Mouse (Mus musculus) layer of hippocampus, adult 8-10 months (tissue): ENCODE data around the gene Jhy. TPM values are rescaled to one million over a fixed set of nuclear protein-coding genes. Genes with fewer than 3 reads are reported as not detected.

Source experiments
- DNase-seq, 2 experiments: peaks; one replicate each; pipeline ENCODE4 v3.0.0; 2022; ENCODE audit warnings: low spot score in 2 of 2
- total RNA-seq, 4 experiments: library from RNA; stranded (reverse); gene quantifications; 2 replicates each; pipeline ENCODE4 v1.2.4; 2022

Gene Jhy
- total RNA-seq, 4 experiments from 2014 or later: 0.27 to 0.60 (median 0.41) TPM

DNA sequence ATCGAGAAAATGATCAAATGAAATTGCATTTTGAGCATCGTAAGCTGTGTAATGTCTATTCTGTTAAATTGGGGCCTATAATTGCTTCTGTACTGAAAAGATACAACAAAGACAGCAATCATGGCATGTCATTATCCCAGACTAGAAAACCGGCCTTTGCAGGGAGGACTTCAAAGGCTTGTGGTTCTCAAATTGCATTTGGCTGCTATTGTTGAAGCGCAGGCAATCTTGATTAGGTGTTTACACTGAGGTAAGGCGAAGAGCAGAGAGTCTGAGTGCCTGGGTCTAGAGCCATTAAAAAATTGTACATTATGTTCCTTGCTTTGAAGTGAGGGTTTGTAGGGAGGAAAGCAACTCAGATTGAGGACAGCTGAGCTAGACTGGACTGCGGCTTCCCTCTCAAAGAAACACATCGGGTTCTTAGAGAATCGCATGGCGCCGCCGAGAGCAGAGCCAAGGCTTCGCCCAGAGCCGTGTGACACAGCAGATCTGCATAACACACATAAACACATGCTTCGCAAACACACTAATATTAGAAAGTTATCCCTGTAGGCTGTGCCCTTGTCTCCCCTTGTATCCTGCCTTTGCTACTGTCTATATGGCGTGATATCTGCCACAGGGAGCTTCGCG, 36.5 kb downstream of the Jhy start:
- DNase-seq: no peak

DNA sequence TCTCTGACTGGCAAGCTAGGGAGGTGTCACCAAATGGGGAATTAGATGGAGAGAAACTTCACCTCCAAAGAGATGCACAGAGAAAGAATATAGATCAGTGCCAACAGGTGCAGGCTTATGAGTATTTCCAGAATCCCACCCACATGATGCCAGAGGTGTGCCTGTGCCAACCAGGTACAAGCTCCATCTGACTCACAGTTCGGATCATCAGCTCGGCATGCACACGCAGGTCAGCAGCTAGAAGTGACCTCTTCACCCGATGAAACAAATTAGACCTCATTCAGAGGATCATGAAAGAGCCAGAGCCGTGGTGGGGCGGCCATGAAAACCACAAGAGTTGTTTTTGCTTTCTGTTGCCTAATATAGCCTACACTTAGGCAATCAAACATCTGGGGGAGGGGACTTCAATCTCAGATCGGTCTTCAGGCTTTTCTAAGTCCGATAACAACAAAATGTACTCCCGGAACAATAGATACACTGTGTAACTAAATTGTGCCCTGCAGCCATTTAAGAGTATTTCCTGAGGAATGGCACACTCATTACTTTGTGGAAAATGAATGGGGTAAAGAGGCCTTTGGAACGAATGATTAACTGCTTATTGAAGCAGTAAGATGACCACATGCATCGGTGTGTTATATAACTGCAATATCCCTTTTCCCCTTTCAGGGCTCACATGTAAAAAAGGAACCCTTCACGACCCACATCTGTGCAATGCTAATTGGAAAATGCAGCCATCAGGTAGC, 45.9 kb downstream of the Jhy start:
- no peak for DNase-seq

DNA sequence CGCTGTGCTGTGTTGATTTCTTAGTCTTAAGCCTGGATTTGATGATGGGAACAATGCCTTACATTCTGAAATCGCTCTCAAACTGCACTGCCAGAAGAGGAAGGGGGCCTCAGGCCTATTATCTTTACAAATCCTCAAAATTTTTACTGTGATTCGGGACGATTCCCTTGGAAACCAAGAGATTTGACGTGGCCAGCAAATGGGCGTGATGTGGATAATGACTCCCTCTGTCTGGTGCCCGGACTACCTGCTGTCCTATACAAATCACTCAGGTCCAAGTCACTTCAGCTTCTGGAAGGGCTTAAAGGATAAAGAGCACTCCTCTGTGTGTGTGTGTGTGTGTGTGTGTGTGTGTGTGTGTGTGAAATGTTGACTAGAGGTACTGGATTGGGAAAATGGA, 55.0 kb downstream of the Jhy start:
- no peak for DNase-seq

DNA sequence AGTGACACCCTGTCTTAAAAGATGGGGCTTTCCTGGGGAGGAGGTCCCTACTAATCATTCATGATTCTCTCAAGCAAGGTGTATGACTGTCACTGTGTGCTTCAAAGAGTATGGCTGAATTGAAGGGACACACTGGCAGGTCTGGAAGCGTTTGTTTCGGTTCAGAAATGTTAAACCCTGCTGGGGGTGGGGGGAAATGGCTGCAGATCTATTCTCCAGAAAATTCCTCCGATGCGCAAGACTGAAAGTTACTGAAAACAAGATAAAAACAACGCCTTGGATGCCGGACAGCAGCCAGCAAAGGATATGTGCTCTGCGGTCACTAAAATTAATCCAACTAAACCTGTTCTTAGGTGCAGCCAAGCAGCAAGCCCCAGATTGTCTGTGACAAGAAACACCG, 55.5 kb downstream of the Jhy start:
- DNase-seq: no peak

DNA sequence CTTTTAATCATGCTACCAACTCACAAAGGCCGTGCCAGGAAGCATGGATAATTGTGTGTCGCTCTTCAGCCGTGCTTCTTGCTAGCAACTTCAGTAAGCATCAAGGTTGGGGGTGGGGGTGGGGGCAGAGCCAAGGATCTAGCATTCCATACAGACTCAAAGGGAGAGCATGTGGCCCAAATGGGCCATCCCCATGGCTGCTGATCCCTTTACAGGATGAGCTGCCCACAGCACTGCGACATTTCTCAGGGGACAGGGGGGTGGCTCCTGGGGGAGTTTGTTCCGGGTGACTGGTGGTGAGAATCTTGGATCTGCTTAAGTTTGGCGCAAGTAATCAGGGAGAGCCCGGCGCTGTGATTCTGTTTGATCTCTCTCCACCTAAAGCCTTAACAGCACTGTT, 56.5 kb downstream of the Jhy start:
- no peak for DNase-seq

DNA sequence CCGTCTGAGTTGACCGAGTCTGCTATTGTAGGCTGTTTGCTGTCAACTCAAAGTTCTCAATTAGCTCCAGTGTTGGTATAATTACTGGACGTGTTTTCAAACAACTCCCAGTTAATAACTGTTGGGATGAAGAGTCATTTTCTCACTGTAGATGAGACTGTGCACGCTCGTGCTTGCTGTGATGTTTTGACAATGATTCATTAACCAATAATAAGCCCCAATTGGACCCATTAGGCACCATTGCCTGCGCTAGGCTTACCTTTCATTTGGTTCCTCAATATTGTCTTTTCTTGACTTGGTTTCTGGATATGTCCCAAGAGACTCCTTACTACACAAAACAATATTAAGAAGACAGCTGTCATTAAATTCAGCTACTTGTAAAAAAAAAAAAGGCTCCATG, 71.5 kb downstream of the Jhy start:
- no peak for DNase-seq

DNA sequence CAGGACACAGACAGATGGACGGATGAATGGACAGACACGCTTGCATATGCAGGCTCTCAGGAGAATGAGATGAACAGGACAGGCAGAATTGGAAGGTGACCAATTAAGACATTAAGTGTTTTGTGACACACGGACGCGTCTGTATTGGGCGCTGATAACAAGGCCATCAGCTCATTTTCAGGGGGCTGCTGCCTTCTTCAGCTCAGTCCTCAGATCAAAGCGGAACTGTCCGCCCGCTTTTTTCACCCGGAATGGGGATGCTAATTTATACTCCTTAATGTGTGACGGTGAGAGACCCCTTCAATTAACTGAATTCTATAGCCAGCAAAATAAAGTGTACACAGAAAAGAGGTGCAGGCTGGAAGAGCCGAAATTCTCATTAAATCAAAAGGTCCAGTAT, 74.5 kb downstream of the Jhy start:
- no peak for DNase-seq

DNA sequence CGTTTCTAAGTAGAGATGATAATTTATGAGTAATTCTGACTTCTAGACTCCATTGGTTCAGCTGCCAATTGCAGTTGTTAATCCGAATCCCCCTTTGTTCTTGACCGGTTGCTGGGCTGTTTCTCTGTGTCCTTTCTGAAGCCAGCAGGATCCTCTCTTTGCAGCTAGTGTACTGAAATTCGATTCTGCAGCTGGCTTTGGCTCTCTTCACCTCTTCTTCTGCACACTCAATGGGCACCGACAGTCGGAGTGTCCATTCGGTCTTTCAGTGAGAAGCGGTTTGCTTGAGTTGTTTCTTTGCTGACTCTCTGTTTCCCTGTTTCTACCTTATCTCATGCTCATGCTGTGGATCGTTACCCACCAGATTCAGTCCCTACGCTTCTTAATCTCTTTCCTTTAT, 78.2 kb downstream of the Jhy start:
- no peak for DNase-seq

DNA sequence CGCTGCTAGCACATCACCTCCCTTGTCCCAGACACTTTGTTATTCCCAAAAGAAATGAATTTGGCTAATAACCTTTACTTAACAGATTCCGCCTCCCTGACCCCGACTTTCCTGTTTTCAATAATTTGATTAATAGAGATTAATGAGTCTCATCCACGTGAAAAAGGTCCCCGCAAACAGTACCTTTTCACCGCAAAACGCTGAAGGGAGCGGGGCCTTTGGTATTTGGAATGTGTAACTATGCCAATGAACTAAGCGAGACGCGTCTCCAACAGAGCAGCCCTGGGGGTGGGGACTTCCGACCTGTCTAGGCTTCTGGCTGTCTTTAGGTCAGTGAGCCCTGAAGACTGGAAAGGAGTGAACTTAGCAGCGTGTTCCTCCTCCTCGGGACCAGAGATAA, 84.9 kb downstream of the Jhy start:
- DNase-seq: no peak

DNA sequence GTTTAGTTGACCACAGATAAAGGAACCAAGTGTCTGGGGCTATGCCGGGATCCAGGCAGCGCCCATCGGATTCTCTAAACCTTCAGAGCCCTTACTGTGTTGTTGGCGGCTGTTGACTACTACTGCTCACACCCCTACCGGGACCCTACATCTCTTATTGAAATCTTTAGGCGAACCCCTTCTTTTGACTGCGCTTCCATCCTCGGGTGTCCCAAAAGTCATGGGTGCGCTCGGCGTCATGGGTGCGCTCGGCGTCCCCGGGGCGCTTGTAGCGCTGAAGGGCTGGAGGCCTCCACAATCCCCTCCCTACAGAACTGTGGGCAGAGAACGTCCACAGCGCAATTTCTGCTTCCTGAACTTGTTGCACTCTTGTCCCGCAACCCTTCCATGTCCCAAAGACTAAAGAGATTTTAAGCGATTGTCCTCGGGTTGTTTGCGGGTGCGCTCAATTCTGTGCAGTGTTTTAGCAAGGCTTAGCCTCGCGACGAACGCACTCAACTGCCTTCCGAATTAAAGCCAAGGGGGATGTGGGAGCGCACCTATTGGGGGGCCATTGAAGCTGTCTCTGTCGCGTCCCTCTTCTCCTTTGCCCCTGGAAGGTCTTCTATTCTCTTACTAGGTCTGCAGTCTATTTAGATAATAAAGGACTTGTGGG, 85.5 kb downstream of the Jhy start:
- no peak for DNase-seq

DNA sequence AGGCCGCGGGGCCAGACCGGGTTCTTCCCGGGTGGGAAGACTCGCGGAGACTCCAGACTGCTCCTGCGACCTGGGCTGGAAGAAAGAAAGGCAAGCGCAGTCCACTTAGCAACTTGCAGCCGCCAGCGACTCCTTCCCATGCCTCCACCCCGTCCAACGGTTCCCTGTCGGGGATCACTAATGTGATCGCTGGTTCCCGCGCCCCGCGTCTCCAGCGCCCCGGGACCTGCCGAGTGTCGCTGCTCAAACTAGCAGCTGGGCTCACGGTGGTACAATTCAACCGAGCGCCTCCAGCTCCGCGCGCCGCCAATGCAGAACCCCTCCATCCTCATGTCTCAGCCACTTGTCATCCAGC, 86.1 kb downstream of the Jhy start:
- no peak for DNase-seq

DNA sequence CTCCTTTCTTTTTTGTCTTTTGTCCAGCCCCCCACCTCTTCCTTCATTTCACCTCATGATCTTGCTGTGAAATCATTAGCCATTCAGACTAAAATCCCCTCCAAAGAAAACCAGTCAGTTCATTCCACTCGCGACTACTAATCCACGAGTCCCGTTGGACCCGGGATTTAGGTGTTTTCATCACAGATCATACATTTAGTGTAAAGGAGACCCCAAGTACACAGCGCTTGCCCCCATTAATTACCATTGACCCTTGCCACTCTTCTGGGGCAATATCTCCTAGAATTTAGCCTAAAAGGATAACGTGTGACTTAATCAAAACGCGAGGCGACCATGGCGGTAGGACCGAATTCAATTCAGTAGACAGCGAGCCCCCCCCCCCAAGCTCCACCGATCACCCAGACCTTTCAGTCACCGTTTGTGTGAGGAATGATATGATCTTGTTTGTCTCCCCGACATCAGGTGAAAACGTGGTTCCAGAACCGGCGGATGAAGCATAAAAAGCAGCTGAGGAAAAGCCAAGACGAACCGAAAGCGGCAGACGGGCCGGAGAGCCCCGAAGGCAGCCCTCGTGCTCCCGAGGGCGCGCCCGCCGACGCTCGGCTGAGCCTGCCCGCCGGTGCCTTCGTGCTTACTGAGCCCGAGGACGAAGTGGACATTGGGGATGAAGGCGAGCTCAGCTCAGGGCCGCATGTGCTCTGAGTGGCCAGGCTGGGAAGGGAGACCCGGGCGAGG, 86.6 kb downstream of the Jhy start:
- no peak for DNase-seq

DNA sequence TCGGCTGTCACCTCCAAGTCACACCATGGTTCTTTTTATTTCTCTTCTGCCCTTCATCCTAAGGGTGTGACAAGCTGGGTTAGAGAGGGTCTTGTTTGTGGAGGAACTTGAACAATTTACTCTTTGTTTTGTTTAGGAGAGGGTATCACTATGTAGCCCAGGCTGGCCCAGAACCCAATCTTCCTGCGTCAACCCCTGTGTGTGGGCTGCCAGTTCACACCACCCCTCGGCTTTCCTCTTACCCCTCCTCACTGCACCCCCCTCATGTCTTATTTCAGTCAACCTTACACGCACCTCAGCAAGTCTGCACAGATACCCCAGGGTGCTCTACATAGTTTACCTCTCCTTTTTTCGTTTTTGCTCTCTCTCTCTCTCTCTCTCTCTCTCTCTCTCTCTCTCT, 87.2 kb downstream of the Jhy start:
- no peak for DNase-seq

DNA sequence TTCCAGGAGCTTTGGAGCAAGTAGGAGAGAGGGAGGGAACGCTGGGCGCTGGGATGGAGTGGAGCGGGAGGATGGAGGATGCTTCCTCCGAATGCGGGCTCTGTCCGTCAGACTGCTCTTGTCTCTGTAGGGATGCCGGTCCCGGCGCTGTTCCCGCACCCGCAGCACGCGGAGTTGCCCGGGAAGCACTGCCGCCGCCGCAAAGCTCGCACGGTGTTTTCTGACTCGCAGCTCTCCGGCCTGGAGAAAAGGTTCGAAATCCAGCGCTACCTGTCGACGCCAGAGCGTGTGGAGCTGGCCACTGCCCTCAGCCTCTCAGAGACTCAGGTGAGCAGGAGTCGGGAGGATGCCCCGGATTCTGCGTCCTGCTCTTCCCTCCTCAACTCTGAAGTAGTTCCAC, 87.8 kb downstream of the Jhy start:
- no peak for DNase-seq

DNA sequence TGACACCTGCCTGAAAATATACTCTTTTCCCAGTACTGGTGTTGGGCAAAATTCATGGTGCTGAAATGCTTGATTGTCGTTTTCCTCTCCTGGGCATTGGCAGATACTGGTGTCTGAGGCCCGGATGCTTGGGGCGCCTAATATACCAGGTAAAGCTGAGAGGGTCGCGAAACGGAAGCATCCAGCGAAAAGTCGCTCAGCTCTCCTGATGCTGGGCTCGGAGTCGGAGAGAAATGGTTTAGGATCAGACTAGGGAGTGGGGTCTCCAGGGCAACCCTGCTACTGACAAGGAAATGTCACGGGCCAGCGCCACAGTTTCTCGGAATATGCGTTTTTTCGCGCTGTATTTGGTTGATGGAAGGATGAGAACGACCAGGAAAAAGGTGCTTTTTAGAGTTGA, 88.5 kb downstream of the Jhy start:
- DNase-seq: no peak

DNA sequence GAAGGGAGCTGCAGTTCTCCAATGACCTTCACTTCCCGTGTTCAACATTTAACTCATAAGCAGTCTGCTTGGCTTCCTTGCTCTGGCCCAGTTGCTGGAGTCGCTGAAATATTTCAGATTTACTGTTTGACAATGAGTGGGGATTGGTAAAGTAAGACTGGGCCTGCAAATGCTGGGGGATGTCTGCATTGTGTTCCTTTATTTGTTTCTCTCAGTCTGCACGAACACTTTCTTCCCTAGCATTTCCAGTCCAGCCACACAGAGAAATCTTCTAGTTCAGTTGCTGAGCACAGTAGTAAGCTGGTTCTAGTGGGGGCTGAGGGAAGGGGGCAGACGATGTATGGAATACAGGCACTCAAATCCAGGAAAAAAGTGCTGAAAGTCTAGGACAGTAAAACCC, 89.0 kb downstream of the Jhy start:
- no peak for DNase-seq

DNA sequence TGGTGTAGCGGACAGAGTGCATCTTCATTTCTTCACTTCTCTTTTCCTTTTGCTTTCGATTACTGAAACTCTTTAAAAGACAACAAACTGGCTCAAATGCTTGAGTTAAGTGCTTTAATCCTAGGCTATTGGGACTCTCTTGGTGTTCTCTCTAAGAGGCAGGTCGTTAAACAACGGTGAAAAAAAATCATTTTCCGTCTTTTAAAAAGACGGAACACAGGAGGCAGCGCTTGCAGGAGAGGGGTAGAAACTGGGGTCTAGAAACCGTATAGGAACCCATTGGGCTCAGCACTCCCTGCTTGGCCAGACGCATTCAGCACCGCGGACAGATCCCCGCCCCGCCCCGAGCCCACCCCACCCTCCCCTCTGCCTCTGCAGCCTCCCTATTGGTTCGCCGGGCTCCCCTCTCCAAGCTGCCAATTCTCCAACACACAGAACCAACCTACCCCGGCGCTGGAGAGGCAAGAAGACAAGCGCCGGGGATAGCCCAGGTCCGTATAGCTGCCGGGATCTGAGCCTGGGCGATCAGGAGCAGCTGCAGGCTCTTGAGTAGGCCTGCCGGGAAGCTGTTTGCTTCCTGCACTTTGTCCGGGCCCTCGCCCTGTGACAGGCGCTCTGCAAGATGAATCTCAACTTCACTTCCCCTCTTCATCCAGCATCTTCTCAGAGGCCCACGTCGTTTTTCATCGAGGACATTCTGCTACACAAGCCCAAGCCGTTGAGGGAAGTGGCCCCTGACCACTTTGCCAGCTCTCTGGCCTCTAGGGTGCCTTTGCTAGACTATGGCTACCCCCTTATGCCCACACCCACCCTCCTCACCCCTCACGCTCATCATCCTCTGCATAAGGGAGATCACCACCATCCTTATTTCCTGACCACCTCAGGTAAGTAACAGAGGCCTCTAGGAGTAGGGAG, 90.1 kb downstream of the Jhy start, which contains the start of gene Bsx:
Gene Bsx (plus strand): TSS at position 572 of the 915 bp plus-strand sequence.
- no peak for DNase-seq

DNA sequence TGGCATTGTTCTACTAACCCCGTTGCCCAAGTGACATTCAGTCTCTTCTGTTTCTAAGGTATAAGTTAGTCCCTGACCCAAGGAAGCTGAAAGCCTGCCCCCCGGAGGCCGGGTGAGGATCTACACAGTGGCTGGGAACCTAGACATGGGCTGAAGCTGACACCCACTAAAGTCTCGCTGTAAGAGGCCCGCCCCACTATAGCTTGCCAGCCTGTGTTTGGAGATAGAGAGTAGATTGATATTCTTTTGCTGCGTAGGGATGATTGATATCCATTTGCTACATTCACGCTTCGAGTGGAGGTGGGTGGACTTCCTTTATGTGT, 91.8 kb downstream of the Jhy start:
- no peak for DNase-seq

DNA sequence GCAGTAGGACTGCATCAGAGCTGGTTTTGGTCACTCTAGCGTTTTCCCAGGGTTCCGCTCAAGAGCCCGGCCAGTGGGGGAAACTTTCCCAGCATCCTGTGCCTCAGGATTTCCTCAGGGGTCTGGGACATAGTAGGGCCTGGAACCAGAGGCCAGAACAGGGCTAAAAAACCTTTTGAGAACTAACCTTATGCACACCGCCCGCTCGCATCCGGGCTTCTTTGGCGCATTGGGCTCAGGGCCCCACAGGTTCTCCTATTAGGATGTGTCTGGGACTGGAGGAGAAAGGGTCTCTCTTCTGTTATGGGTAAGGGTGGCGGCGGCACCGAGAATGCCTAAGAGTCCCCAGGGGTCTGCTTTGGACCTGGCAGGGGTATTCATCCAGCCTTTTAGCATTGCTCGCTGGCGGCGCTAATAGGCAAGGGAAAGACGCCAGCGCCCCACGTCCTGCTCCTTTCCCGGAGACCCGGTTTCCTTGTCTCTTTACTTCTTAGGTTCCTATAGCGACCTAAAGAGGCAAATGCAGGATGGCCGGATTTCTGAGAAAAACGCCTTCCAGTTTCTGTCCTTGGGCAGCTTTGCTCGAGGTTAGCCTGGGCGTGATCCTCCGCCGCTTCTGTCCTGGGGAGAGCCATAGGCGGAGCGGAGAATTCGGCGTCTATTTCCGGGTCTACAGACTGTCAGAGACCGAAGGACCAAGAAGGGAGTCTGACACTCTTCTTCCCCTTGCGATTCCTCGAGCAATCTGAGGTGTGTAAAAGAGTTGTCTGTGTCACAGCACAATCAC, 92.4 kb downstream of the Jhy start:
- no peak for DNase-seq

DNA sequence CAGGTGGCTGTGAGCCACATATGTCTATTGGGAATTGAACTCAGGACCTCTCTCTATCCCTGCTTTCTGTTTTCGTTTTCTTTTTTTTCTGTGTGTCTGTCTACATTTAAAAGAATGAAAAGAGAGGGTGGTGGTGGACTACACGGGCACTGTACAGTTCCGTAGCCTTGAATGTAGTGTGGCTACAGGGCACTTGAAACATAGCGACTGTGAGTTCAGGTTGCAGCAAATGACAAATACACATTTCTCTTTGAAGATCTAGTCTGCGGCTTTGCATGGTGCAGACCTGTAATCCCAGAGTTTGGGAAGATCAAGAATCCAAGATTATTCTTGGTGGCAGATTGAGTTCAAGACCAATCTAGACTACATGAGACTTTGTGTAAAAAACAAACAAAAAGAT, 93.6 kb downstream of the Jhy start:
- no peak for DNase-seq

DNA sequence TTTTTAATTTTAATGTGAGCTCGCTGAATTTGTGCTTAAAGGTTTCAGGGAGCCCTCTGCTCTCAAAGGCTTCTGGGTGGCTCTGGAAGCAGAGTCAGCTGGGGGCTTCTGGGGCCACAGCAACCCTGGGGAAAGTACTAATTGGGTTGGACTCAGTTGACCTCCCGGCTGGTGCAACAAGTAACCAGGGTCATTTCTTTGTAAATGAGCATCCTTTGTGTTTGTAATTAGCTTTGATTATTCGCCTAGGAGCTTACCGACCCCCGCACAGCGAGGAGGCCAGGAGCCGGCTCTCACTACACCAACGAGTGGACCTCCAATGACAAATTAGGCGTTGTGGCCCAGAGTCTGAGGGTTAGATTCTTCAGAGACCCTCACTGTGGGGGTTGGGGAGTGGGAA, 104.7 kb downstream of the Jhy start:
- no peak for DNase-seq
